Mouse (Mus musculus): Measurements from ENCODE around the gene Kcnma1. TPM values are rescaled to one million over a fixed set of nuclear protein-coding genes. Genes with fewer than 3 reads are reported as not detected.

Gene Kcnma1
- 2.3 and 3.6 TPM in 2 replicates for polyA plus RNA-seq (2016; fragmentation: Nextera tagmentation; extraction: Ambion mirVana)

DNA sequence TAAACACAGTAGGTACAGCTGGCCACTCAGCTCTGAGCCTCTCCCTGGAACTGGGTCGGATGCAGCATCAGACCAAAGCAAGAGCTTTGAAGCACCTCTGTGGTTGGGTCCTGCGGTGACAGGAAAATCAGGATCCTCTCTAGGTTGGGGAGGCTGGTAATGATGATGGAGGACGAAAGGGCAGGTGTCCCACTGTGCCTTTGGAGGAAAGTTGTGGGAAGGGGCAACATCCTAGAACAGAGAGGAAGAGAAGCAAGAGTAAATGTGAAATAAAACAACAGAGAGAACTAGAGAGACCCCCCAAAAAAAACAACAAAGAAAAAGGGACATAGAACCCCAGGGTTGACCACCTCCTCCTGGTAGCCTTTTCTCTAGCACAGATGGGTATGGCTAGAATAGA is at the start of gene Kcnma1:
Gene Kcnma1, minus strand, starts transcription at position 101 of the 400 bp plus-strand sequence.
- WGBS = 52% methylated on average over 3 of the region's 3 CpGs

DNA sequence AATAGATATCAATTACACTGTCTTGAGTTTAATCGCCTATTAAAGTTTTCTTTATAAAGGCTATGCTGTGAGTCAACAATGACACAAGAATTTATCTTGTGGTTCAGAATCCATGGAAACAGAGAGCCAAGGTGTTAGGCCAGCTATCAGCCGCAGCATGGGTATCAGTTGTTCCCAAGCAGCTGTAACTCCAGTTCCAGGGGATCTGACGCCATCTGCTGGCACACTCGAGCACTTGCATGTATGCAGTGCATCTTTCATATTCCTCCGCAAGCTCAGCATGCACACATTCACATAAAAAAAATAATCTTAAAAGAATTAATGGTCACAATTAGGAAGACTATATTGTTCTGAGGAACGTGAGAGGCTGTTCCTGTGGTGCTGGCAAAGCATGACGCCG is 45.5 kb upstream of the Kcnma1 start:
- no peak overlapping the region for H3K4me2 ChIP-seq
- 42% methylated on average over 8 of the region's 8 CpGs for WGBS

More for the DNA sequence above, at the start of gene Kcnma1:
- Histone ChIP-seq H3K27me3 (peaks cover 30% of the 10 kb centered on the region), H3K4me3 (replicated peaks) (no peak within 1 kb of the TSS), H3K4me1 (replicated peaks) (no peaks in the 10 kb centered on the region), H3K36me3 (no peaks in the 10 kb centered on the region), H3K9ac (replicated peaks) (no peak within 1 kb of the TSS), H3K27ac (no peak within 1 kb of the TSS), H3K9me3 (no peaks in the 10 kb centered on the region), H3K4me2 (no peak within 1 kb of the TSS)
- no peak for ATAC-seq (ENCODE audit: insufficient number of reproducible peaks, insufficient read depth, low FRiP score, low TSS enrichment, low read depth)

DNA sequence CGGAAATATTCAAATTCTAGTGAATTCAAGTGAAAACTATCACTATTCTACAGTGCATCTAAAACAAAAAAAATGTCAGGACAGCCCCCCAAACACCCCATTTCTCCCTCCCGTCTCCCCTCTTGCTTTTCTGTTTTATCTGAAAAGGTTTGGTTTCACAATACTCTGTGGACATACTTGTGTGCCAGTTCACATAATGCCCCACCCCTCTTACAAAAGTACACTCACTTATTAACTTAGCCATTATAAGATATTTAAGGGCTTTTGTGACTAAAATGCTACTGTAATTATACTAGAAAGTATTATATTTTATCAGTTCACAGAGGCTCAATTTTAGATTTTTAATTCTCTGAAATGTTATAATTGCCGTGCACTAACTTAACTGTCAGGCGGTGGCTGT is 45.0 kb upstream of the Kcnma1 start:
- Histone ChIP-seq H3K4me2 (no peak overlapping the region), H3K36me3 (no peaks in the 10 kb centered on the region), H3K4me1 (replicated peaks) (peaks cover 7% of the 10 kb centered on the region; the same call in 1 of the 2 replicates), H3K27ac (no peak overlapping the region), H3K27me3 (no peaks in the 10 kb centered on the region), H3K9me3 (no peaks in the 10 kb centered on the region), H3K9ac (replicated peaks) (no peak overlapping the region), H3K4me3 (replicated peaks) (no peak overlapping the region)
- WGBS = 88% methylated on average over 4 of the region's 4 CpGs
- no peak for ATAC-seq (ENCODE audit: insufficient number of reproducible peaks, insufficient read depth, low FRiP score, low TSS enrichment, low read depth)

More for the DNA sequence above, 45.5 kb upstream of the Kcnma1 start:
- Histone ChIP-seq H3K27ac (no peak overlapping the region), H3K4me1 (replicated peaks) (peaks cover 7% of the 10 kb centered on the region; the same call in 1 of the 2 replicates), H3K27me3 (no peaks in the 10 kb centered on the region), H3K9ac (replicated peaks) (no peak overlapping the region), H3K4me3 (replicated peaks) (no peak overlapping the region), H3K36me3 (no peaks in the 10 kb centered on the region), H3K9me3 (no peaks in the 10 kb centered on the region)
- ATAC-seq (ENCODE audit: insufficient number of reproducible peaks, insufficient read depth, low FRiP score, low TSS enrichment, low read depth) = no peak

DNA sequence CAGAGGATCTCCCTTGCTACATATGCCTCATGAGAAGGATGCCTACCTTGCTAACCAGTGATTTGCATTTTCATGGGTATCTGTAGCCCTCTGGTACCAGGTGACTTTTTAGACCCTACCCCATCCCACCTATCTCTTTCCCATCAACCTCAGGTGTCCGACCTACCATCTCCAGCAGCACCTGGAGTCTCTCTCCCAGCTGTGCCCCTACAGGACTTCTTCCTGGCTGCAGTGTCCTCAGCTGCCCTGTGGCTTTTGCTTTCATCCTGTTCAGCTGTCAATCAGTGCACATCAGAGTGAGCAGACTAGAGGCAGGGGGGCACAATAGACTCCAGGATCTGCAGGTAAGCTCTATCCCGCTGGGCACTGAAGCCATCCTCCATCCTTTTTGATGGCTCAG is 37.5 kb upstream of the Kcnma1 start:
- Histone ChIP-seq H3K27ac (no peak overlapping the region), H3K9me3 (no peaks in the 10 kb centered on the region), H3K9ac (replicated peaks) (no peak overlapping the region), H3K36me3 (no peaks in the 10 kb centered on the region), H3K27me3 (no peaks in the 10 kb centered on the region), H3K4me3 (replicated peaks) (no peak overlapping the region), H3K4me2 (no peak overlapping the region), H3K4me1 (replicated peaks) (no peaks in the 10 kb centered on the region)
- ATAC-seq (ENCODE audit: insufficient number of reproducible peaks, insufficient read depth, low FRiP score, low TSS enrichment, low read depth) = no peak
- 78% methylated on average over 2 of the region's 2 CpGs for WGBS

- WGBS = 48% methylated on average over 2 of the region's 2 CpGs
- H3K9ac ChIP-seq (replicated peaks) = no peak overlapping the region
- no peaks in the 10 kb centered on the region for H3K36me3 ChIP-seq
- 0 out of 2 replicates have a peak, but pooled peaks cover 4% of the 10 kb centered on the region for H3K4me1 ChIP-seq (replicated peaks)
- H3K4me3 ChIP-seq (replicated peaks) = no peak overlapping the region
- H3K9me3 ChIP-seq = no peaks in the 10 kb centered on the region
- H3K4me2 ChIP-seq = no peak overlapping the region
- ATAC-seq (ENCODE audit: insufficient number of reproducible peaks, insufficient read depth, low FRiP score, low TSS enrichment, low read depth) = no peak
- H3K27ac ChIP-seq = no peak overlapping the region
- H3K27me3 ChIP-seq = peaks cover 17% of the 10 kb centered on the region; the same call in 1 of the 2 replicates
Measured at GRCm38 (mm10) chr14:24036609-24037008, 22.3 kb upstream of the Kcnma1 start.

GRCm38 (mm10) chr14:24036208-24036535 is 21.9 kb upstream of the Kcnma1 start:
- Histone ChIP-seq H3K9me3 (no peaks in the 10 kb centered on the region), H3K4me2 (no peak overlapping the region), H3K36me3 (no peaks in the 10 kb centered on the region), H3K4me3 (replicated peaks) (no peak overlapping the region), H3K27ac (no peak overlapping the region), H3K4me1 (replicated peaks) (0 out of 2 replicates have a peak, but pooled peaks cover 4% of the 10 kb centered on the region), H3K27me3 (peaks cover 17% of the 10 kb centered on the region; the same call in 1 of the 2 replicates), H3K9ac (replicated peaks) (no peak overlapping the region)
- ATAC-seq (ENCODE audit: insufficient number of reproducible peaks, insufficient read depth, low FRiP score, low TSS enrichment, low read depth) = no peak
- WGBS = 49% methylated on average over 4 of the region's 4 CpGs

- H3K9me3 ChIP-seq = no peaks in the 10 kb centered on the region
- 0 out of 2 replicates have a peak, but pooled peaks cover 4% of the 10 kb centered on the region for H3K4me1 ChIP-seq (replicated peaks)
- no peak overlapping the region for H3K4me3 ChIP-seq (replicated peaks)
- peaks cover 18% of the 10 kb centered on the region; the same call in 1 of the 2 replicates for H3K27me3 ChIP-seq
- no peak overlapping the region for H3K27ac ChIP-seq
- no peak overlapping the region for H3K4me2 ChIP-seq
- no peak overlapping the region for H3K9ac ChIP-seq (replicated peaks)
- ATAC-seq (ENCODE audit: insufficient number of reproducible peaks, insufficient read depth, low FRiP score, low TSS enrichment, low read depth) = no peak
- H3K36me3 ChIP-seq = no peaks in the 10 kb centered on the region
- WGBS = 23% methylated on average over 11 of the region's 11 CpGs
Measured at GRCm38 (mm10) chr14:24035486-24036207, 21.4 kb upstream of the Kcnma1 start.

GRCm38 (mm10) chr14:24032876-24033389 is 18.6 kb upstream of the Kcnma1 start:
- peaks cover 3% of the 10 kb centered on the region for H3K9me3 ChIP-seq
- H3K4me1 ChIP-seq (replicated peaks) = 0 out of 2 replicates have a peak, but pooled peaks cover 4% of the 10 kb centered on the region
- H3K27ac ChIP-seq = no peak overlapping the region
- H3K36me3 ChIP-seq = no peaks in the 10 kb centered on the region
- no peak for ATAC-seq (ENCODE audit: insufficient number of reproducible peaks, insufficient read depth, low FRiP score, low TSS enrichment, low read depth)
- no peak overlapping the region for H3K9ac ChIP-seq (replicated peaks)
- H3K4me2 ChIP-seq = no peak overlapping the region
- 73% methylated on average over 7 of the region's 7 CpGs for WGBS
- H3K27me3 ChIP-seq = peaks cover 23% of the 10 kb centered on the region; the same call in 1 of the 2 replicates
- H3K4me3 ChIP-seq (replicated peaks) = no peak overlapping the region

- Histone ChIP-seq H3K27ac (no peak overlapping the region), H3K4me1 (replicated peaks) (0 out of 2 replicates have a peak, but pooled peaks cover 4% of the 10 kb centered on the region), H3K4me2 (no peak overlapping the region), H3K4me3 (replicated peaks) (no peak overlapping the region), H3K9ac (replicated peaks) (no peak overlapping the region), H3K9me3 (peaks cover 8% of the 10 kb centered on the region), H3K36me3 (no peaks in the 10 kb centered on the region), H3K27me3 (peaks cover 22% of the 10 kb centered on the region; the same call in 1 of the 2 replicates)
- WGBS = 66% methylated on average over 3 of the region's 3 CpGs
- ATAC-seq (ENCODE audit: insufficient number of reproducible peaks, insufficient read depth, low FRiP score, low TSS enrichment, low read depth) = no peak
Measured at GRCm38 (mm10) chr14:24032201-24032600, 17.9 kb upstream of the Kcnma1 start.

GRCm38 (mm10) chr14:24020718-24021117 is 6.4 kb upstream of the Kcnma1 start:
- Histone ChIP-seq H3K9me3 (no peaks in the 10 kb centered on the region), H3K4me2 (no peak overlapping the region), H3K4me1 (replicated peaks) (no peaks in the 10 kb centered on the region), H3K27ac (no peak overlapping the region), H3K9ac (replicated peaks) (no peak overlapping the region), H3K36me3 (no peaks in the 10 kb centered on the region), H3K4me3 (replicated peaks) (no peak overlapping the region), H3K27me3 (peaks cover 7% of the 10 kb centered on the region; the same call in 1 of the 2 replicates)
- no peak for ATAC-seq (ENCODE audit: insufficient number of reproducible peaks, insufficient read depth, low FRiP score, low TSS enrichment, low read depth)
- 83% methylated on average over 4 of the region's 4 CpGs for WGBS

- Histone ChIP-seq H3K9me3 (no peaks in the 10 kb centered on the region), H3K4me1 (replicated peaks) (peaks cover 4% of the 10 kb centered on the region), H3K27ac (no peak overlapping the region), H3K9ac (replicated peaks) (no peak overlapping the region), H3K4me2 (no peak overlapping the region), H3K4me3 (replicated peaks) (no peak overlapping the region), H3K27me3 (peaks cover 56% of the 10 kb centered on the region), H3K36me3 (no peaks in the 10 kb centered on the region)
- 76% methylated on average over 1 of the region's 1 CpGs for WGBS
- ATAC-seq (ENCODE audit: insufficient number of reproducible peaks, insufficient read depth, low FRiP score, low TSS enrichment, low read depth) = no peak
Measured at GRCm38 (mm10) chr14:24009978-24010377, 4.3 kb downstream of the Kcnma1 start.

Data from limb, embryonic 12.5 days (tissue).